Mouse (Mus musculus) T-helper 17 cell (primary cell): ENCODE data around the gene Sipa1l2.

Source experiments
- in situ Hi-C, 2 experiments: fragments of 300-600 bp; cut with MboI, MseI; formaldehyde crosslinking; loops; 1 replicate in 1 of 2; 2 replicates in 1 of 2; pipeline ENCODE4 v1.15.1; 2025; ENCODE audit warnings: high pct_unique_total_duplicates in 2 of 2

Gene Sipa1l2

GRCm38 (mm10) chr8:125580426-125580825 is 10.8 kb upstream of the Sipa1l2 start:
- in situ Hi-C loops = no loop called here

- in situ Hi-C loops = loop anchor here (5.0 to 10.0 kb wide), 2 partner anchors 291 to 391 kb away; no protein-coding TSS in a partner anchor
Measured at GRCm38 (mm10) chr8:125576127-125576526, 6.5 kb upstream of the Sipa1l2 start.

- in situ Hi-C loops = loop anchor here in 1 of 2 experiments (10.0 kb wide), 1 partner anchor 389 kb away; no protein-coding TSS in a partner anchor
Measured at GRCm38 (mm10) chr8:125574280-125574679, 4.7 kb upstream of the Sipa1l2 start.

GRCm38 (mm10) chr8:125572246-125572645 is 2.6 kb upstream of the Sipa1l2 start:
- in situ Hi-C loops = loop anchor here in 1 of 2 experiments (10.0 kb wide), 1 partner anchor 387 kb away; no protein-coding TSS in a partner anchor

- in situ Hi-C loops = loop anchor here in 1 of 2 experiments (10.0 kb wide), 1 partner anchor 386 kb away; no protein-coding TSS in a partner anchor
Measured at GRCm38 (mm10) chr8:125570835-125571465, 1.3 kb upstream of the Sipa1l2 start.

- in situ Hi-C loops = loop anchor here in 1 of 2 experiments (10.0 kb wide), 1 partner anchor 386 kb away; no protein-coding TSS in a partner anchor
Measured at GRCm38 (mm10) chr8:125570389-125570788, 781 bp upstream of the Sipa1l2 start.

GRCm38 (mm10) chr8:125568851-125569532 is 616 bp downstream of the Sipa1l2 start:
- in situ Hi-C loops = loop anchor here in 1 of 2 experiments (10.0 kb wide), 2 partner anchors 494 to 1376 kb away; partner anchors contain the start of gene Tomm20

- in situ Hi-C loops = loop anchor here in 1 of 2 experiments (10.0 kb wide), 2 partner anchors 494 to 1376 kb away; partner anchors contain the start of gene Tomm20
Measured at GRCm38 (mm10) chr8:125568421-125568850, 1.2 kb downstream of the Sipa1l2 start.

GRCm38 (mm10) chr8:125567569-125567968 is 2.0 kb downstream of the Sipa1l2 start:
- in situ Hi-C loops = loop anchor here in 1 of 2 experiments (10.0 kb wide), 2 partner anchors 493 to 1377 kb away; partner anchors contain the start of gene Tomm20

- in situ Hi-C loops = loop anchor here in 1 of 2 experiments (10.0 kb wide), 2 partner anchors 488 to 1382 kb away; partner anchors contain the start of gene Tomm20
Measured at GRCm38 (mm10) chr8:125562878-125563277, 6.7 kb downstream of the Sipa1l2 start.

- in situ Hi-C loops = loop anchor here in 1 of 2 experiments (10.0 kb wide), 2 partner anchors 486 to 1384 kb away; partner anchors contain the start of gene Tomm20
Measured at GRCm38 (mm10) chr8:125560825-125561490, 8.7 kb downstream of the Sipa1l2 start.

- in situ Hi-C loops = no loop called here
Measured at GRCm38 (mm10) chr8:125559066-125559653, 10.4 kb downstream of the Sipa1l2 start.

GRCm38 (mm10) chr8:125558109-125559065 is 11.2 kb downstream of the Sipa1l2 start:
- in situ Hi-C loops = no loop called here

- in situ Hi-C loops = no loop called here
Measured at GRCm38 (mm10) chr8:125557391-125558108, 12.1 kb downstream of the Sipa1l2 start.

- in situ Hi-C loops = no loop called here
Measured at GRCm38 (mm10) chr8:125556706-125557105, 12.9 kb downstream of the Sipa1l2 start.

GRCm38 (mm10) chr8:125550567-125550966 is 19.0 kb downstream of the Sipa1l2 start:
- in situ Hi-C loops = loop anchor here in 1 of 2 experiments (5.0 kb wide), 1 partner anchor 88 kb away; no protein-coding TSS in a partner anchor

- in situ Hi-C loops = no loop called here
Measured at GRCm38 (mm10) chr8:125547296-125547695, 22.3 kb downstream of the Sipa1l2 start.

GRCm38 (mm10) chr8:125545866-125546265 is 23.7 kb downstream of the Sipa1l2 start:
- in situ Hi-C loops = no loop called here
